Mouse (Mus musculus) ES-Bruce4 (cell line): ENCODE measurements around the gene Pygo1. TPM values are rescaled to one million over a fixed set of nuclear protein-coding genes. Genes with fewer than 3 reads are reported as not detected.
A peak's percentile ranks its signal among the peaks of the same experiment; 100 is the strongest.

Source experiments
- H3K27ac ChIP-seq: 2 replicates; pipeline ENCODE4 v1.5.1; 2012; ENCODE audit warnings: low read length, inconsistent platforms; ENCODE audit not compliant: insufficient read depth
- H3K27me3 ChIP-seq: 2 replicates; pipeline ENCODE4 v1.6.1; 2012; ENCODE audit warnings: mild to moderate bottlenecking, low read length, inconsistent platforms; ENCODE audit not compliant: control insufficient read depth, poor library complexity, insufficient read depth, severe bottlenecking
- H3K36me3 ChIP-seq: 2 replicates; pipeline ENCODE4 v1.6.1; 2012; ENCODE audit warnings: inconsistent platforms, mild to moderate bottlenecking, low read length, moderate library complexity; ENCODE audit not compliant: control insufficient read depth, poor library complexity, insufficient read depth, severe bottlenecking
- H3K4me1 ChIP-seq: one replicate; pipeline ENCODE4 v1.8.1; 2011; ENCODE audit warnings: low read length; ENCODE audit not compliant: control insufficient read depth, insufficient read depth
- H3K4me3 ChIP-seq: 2 replicates; pipeline ENCODE4 v1.5.1; 2011; ENCODE audit warnings: low read depth, mild to moderate bottlenecking, low read length
- H3K9ac ChIP-seq: 2 replicates; pipeline ENCODE4 v1.6.1; 2012; ENCODE audit warnings: low read depth, mild to moderate bottlenecking, inconsistent platforms; ENCODE audit not compliant: poor library complexity, severe bottlenecking
- H3K9me3 ChIP-seq: replicated peaks from 2 replicates; pipeline ENCODE4 v1.6.1; 2012; ENCODE audit warnings: mild to moderate bottlenecking, low read length, inconsistent platforms; ENCODE audit not compliant: control insufficient read depth, poor library complexity, insufficient read depth, severe bottlenecking
- CTCF ChIP-seq: IDR thresholded peaks from one replicate; pipeline ENCODE4 v1.8.1; 2011; ENCODE audit warnings: low read depth, low read length
- EP300 ChIP-seq: IDR thresholded peaks from 2 replicates; pipeline ENCODE4 v1.6.1; 2011; ENCODE audit warnings: low read depth, low read length; ENCODE audit not compliant: insufficient read depth
- POLR2A ChIP-seq: IDR thresholded peaks from one replicate; pipeline ENCODE4 v1.8.1; 2011; ENCODE audit warnings: low read length; ENCODE audit not compliant: insufficient read depth
- polyA plus RNA-seq: library from polyadenylated mRNA; stranded (reverse); fragments of >200 nt; gene quantifications from 2 replicates; pipeline ENCODE4 v1.2.4, GENCODE M21; 2011; ENCODE audit warnings: low read depth; ENCODE audit not compliant: missing spikeins, insufficient read depth, insufficient read length

Gene Pygo1
- polyA plus RNA-seq, 1 experiment, result 1.3 TPM

DNA sequence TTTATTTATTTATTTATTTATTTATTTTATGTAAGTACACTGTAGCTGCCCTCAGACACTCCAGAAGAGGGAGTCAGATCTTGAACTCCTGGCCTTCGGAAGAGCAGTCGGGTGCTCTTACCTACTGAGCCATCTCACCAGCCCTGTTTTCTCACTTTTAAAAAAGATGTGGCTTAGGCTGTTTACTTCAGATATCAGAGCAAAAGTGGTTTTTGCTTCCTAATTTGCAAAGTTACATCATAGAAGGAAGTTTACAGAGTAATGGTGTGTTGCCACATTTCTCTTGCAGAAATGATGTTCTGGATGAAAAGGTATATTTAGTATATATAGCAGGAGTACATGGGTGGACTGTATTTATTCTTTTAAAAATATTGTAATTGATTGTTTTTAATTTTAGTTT is 66.0 kb downstream of the Pygo1 start:
- no peak overlapping the region for H3K4me3 ChIP-seq
- peaks cover 10% of the 10 kb centered on the region for H3K4me1 ChIP-seq
- no peaks in the 10 kb centered on the region for H3K36me3 ChIP-seq
- H3K27ac ChIP-seq, result no peak overlapping the region
- TF ChIP-seq EP300, result no peak
- no peak for TF ChIP-seq POLR2A
- TF ChIP-seq CTCF, result no peak
- no peak overlapping the region for H3K9ac ChIP-seq
- H3K9me3 ChIP-seq, result no peaks in the 10 kb centered on the region
- no peaks in the 10 kb centered on the region for H3K27me3 ChIP-seq

DNA sequence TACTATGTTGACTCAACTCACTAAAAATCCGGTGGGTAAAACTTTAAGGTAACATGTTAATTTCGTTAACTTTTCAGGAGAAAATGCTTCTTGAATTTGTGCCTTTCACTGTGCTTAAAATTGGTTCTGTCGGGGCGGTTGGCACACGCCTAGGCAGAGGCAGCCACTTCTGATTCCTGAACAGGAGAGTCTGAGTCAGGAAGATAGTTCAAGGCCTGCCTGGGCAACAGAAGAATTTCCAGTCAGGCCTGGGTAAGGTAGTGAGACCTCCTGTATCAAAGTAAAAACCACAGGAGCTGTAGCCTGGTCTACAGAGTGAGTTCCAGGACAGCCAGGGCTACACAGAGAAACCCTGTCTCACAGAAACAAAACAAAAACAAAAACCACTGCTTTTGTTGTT is 67.1 kb downstream of the Pygo1 start:
- Histone ChIP-seq H3K4me3 (no peak overlapping the region), H3K27ac (peak overlapping the region; percentile 17; the same call in 1 of the 2 replicates), H3K9ac (no peak overlapping the region), H3K27me3 (no peaks in the 10 kb centered on the region), H3K9me3 (no peaks in the 10 kb centered on the region), H3K4me1 (peaks cover 12% of the 10 kb centered on the region), H3K36me3 (no peaks in the 10 kb centered on the region)
- no peak for TF ChIP-seq POLR2A
- no peak for TF ChIP-seq CTCF
- no peak for TF ChIP-seq EP300

GRCm38 (mm10) chr9:72996167-72996566 is 70.7 kb downstream of the Pygo1 start:
- H3K4me1 ChIP-seq, result peaks cover 12% of the 10 kb centered on the region
- no peaks in the 10 kb centered on the region for H3K9me3 ChIP-seq
- no peak overlapping the region for H3K4me3 ChIP-seq
- TF ChIP-seq EP300, result peak; percentile 86
- no peak for TF ChIP-seq CTCF
- no peak for TF ChIP-seq POLR2A
- no peak overlapping the region for H3K9ac ChIP-seq
- no peaks in the 10 kb centered on the region for H3K36me3 ChIP-seq
- no peaks in the 10 kb centered on the region for H3K27me3 ChIP-seq
- peak overlapping the region; percentile 80 for H3K27ac ChIP-seq

- Histone ChIP-seq H3K4me1 (peaks cover 12% of the 10 kb centered on the region), H3K4me3 (no peak overlapping the region), H3K27ac (peak overlapping the region; percentile 80), H3K9ac (no peak overlapping the region), H3K27me3 (no peaks in the 10 kb centered on the region), H3K9me3 (no peaks in the 10 kb centered on the region), H3K36me3 (no peaks in the 10 kb centered on the region)
- TF ChIP-seq POLR2A, result no peak
- TF ChIP-seq CTCF, result no peak
- no peak for TF ChIP-seq EP300
Measured at GRCm38 (mm10) chr9:72996806-72997205, 71.4 kb downstream of the Pygo1 start.

DNA sequence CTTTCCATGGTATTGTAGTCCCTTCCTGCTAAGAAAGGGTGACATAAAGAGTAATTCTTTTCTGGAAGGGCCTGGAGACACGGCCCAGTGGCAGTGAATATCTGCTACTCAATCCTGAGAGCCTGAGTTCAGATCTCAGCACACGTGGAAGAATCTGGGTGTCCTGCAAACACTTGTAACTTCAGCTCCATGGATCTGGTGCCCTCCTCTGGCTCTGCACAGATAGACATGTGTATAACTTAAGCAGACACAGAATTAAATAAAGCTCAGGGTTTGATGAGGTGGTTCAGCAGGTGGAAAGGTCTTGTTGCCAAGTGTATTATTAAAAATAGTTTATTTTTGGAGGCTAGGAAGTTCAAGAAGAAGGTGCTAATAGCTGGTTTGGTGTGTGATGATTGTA is 75.0 kb downstream of the Pygo1 start:
- no peaks in the 10 kb centered on the region for H3K27me3 ChIP-seq
- no peak overlapping the region for H3K4me3 ChIP-seq
- H3K36me3 ChIP-seq, result no peaks in the 10 kb centered on the region
- no peak for TF ChIP-seq POLR2A
- TF ChIP-seq EP300, result no peak
- no peak for TF ChIP-seq CTCF
- H3K4me1 ChIP-seq, result peaks cover 6% of the 10 kb centered on the region
- no peaks in the 10 kb centered on the region for H3K9me3 ChIP-seq
- H3K27ac ChIP-seq, result no peak overlapping the region
- H3K9ac ChIP-seq, result no peak overlapping the region

GRCm38 (mm10) chr9:73001314-73002011 is 76.0 kb downstream of the Pygo1 start:
- H3K27ac ChIP-seq, result no peak overlapping the region
- H3K27me3 ChIP-seq, result no peaks in the 10 kb centered on the region
- H3K9me3 ChIP-seq, result no peaks in the 10 kb centered on the region
- H3K4me1 ChIP-seq, result peaks cover 1% of the 10 kb centered on the region
- H3K36me3 ChIP-seq, result no peaks in the 10 kb centered on the region
- no peak overlapping the region for H3K4me3 ChIP-seq
- H3K9ac ChIP-seq, result no peak overlapping the region
- TF ChIP-seq EP300, result no peak
- no peak for TF ChIP-seq POLR2A
- TF ChIP-seq CTCF, result no peak

Other genes with a start within 250 kb of the Pygo1 start
- 72.4 and 78.5 TPM in 2 replicates for gene Prtg, start 118.8 kb upstream of the Pygo1 start, polyA plus RNA-seq
- 2.3 and 2.4 TPM in 2 replicates for gene Dyx1c1, start 33.1 kb downstream of the Pygo1 start, polyA plus RNA-seq
- not detected in 2 replicates for gene Gm44503, start 33.2 kb downstream of the Pygo1 start, polyA plus RNA-seq
- gene Ccpg1os, start 59.7 kb downstream of the Pygo1 start, polyA plus RNA-seq, result 13.0 and 15.4 TPM in 2 replicates
- gene Ccpg1, start 59.8 kb downstream of the Pygo1 start, polyA plus RNA-seq, result 41.5 and 41.9 TPM in 2 replicates
- gene Pigb, start 114.7 kb downstream of the Pygo1 start, polyA plus RNA-seq, result 28.9 and 30.0 TPM in 2 replicates
- 16.1 and 18.2 TPM in 2 replicates for gene Rab27a, start 119.2 kb downstream of the Pygo1 start, polyA plus RNA-seq
- gene Khdc3, start 176.2 kb downstream of the Pygo1 start, polyA plus RNA-seq, result 2.3 and 4.0 TPM in 2 replicates
- not detected in 2 replicates for gene Gm20509, start 176.8 kb downstream of the Pygo1 start, polyA plus RNA-seq
- gene Rsl24d1, start 187.8 kb downstream of the Pygo1 start, polyA plus RNA-seq, result 144 and 146 TPM in 2 replicates